Mouse (Mus musculus) yolk sac, embryonic 10.5 days (tissue): ENCODE measurements around the gene Mchr1.

Experiments used
- DNase-seq: peaks from one replicate; pipeline ENCODE4 v3.0.0-alpha.2; 2017; ENCODE audit warnings: low spot score

The Mchr1 gene

DNA sequence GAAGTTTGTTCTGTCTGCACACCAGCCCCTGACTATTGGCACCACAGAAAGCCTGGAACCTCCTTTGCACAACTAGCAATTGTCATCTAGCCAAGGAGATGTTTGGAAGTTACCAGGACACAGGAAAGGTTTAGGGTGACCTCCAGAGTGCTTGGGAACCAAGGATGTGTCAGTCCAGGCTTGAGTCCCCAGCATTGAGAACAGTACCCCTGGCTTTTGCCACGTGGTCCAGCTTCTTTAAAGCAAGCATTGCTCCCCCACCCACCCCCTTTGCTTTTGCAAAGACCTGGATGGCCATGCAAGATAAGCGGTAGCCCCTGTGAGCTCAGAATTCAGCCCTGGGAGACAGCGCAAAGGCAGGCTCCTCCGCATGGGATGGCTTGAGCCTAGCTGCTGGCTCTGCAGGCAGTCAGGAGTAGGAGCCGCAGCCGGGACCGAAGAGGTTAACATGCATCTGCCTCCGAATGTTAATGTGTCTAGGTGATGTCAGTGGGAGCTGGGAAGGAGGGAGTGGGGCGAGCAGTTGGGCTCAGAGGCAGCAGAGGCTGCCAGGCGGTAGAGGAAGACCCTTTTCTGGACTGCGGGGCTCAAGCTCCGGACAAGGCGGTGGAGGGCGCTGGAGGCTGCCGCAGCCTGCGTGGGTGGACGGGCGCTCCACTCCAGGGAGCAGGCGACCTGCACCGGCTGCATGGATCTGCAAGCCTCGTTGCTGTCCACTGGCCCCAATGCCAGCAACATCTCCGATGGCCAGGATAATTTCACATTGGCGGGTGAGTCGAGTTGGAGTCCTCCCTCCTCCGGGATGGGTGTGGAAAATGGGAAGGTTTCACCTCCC lies at the start of gene Mchr1:
TSS of gene Mchr1 (plus strand) at position 414 of the 835 bp plus-strand sequence.
- peak; percentile 48 for DNase-seq

DNA sequence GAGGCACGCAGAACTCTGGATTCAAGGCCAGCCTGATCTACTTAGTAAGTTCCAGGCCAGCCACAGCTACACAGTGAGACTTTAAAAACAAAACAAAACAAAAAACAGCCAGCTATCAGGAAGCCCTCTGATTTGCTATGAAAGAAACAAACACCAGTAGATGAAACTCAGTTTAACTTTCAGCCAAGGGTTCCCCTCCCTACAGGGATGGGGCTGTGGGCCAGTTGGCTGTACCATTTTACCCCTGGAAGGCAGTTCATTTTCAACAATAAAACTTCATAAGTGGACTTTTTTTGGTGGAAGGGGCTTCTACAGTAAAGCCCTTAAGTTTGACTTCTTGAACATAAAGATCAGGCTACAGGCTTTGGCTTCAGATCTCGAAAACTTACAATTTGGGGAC lies 46.2 kb upstream of the Mchr1 start:
- DNase-seq: no peak

DNA sequence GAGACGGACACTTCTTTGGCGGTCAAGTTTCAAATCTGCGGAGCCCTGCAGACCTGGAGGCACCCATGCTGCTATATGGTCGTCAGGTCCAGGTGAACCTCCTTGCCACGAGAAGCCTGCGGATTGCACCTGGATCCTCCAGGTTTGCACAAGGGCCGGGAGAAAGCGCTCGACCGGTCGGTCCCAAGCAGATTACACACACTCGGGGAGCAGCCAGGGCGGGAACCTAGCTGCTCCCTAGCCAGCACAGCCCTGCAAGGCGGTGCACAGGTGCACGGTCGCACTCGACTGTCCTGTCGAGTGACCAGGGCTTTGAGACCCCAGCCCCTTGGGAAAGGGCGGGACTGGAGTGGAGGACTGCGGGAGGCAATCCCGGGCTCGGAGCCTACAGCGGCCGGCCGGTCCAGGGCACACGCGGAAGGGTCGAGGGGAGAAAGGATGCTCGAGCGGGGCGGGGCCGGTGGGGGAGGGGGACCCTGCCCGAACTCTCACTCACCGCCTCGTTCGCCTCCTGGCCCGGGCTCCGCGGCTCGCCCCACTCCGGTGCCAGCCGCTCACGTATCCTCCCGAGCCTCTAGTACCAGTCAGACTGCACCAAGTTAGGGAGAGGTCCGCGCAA lies 45.2 kb upstream of the Mchr1 start:
- no peak for DNase-seq

DNA sequence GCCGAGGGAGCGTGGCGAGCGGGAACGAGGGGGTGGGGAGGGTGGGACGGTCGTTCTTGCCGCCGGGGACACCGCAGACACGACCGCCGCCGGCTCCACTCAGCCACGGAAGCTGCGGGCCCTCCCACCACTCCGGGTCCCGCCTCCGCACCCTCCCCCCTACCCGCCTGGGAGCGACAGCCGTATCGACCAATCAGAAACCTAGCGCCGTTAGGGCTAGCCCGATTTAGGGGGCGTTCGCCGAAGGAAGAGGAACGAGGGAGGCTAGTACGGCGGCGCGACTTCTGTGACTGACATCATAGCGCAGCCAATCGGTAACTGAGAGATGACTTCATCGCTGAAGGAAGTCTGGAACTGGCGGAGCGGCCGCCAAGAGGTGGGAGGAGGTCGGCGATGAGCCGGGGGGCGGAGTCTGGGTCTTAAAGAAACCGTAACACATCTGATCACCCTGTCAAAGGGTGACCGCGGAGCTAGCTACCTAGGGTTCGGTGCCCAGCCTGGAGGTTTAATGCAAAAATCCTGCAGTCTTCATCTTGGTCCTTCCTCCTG lies 44.6 kb upstream of the Mchr1 start, which contains the start of gene Mrtfa:
TSS of gene Mrtfa (minus strand) at position 128 of the 549 bp plus-strand sequence.
- peak; percentile 99 for DNase-seq

DNA sequence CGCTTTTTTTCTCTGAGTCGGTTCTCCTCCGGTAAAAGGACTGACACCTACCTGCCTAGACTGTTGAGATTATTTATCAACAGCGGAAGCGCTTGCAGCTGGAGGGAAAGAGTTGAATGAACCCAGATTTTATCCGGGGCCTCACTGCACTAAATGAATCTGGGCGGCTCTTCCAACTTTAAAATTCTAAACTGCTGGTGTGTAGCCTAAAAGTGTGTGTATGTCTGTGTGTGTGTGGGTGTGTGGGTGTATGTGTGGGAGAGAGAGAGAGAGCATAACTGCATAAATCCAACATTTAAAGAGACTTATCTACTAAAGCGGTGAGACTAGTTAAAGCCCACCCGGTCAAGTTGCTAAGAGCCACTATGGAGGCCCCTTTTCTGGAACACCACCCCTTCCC lies 44.0 kb upstream of the Mchr1 start:
- DNase-seq: no peak

DNA sequence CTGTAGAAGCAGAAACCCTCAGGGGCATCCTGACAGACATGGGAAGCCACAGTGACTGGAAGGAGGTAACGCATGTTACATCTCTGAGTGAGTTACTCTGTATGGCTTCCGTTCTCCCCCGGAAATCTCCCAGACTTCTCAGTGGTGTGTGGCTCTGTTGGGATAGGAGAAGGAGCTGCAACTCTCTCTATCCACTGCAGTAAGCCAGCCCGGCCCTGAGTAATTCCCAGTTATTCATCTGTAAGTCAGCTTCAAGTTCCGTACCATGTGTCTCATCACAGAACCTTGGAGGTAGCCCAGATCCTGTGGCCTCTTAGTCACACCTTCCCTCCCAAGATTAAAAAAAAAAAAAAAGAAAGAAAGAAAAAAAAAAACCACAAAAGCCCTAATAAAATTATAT lies 43.0 kb upstream of the Mchr1 start:
- no peak for DNase-seq

DNA sequence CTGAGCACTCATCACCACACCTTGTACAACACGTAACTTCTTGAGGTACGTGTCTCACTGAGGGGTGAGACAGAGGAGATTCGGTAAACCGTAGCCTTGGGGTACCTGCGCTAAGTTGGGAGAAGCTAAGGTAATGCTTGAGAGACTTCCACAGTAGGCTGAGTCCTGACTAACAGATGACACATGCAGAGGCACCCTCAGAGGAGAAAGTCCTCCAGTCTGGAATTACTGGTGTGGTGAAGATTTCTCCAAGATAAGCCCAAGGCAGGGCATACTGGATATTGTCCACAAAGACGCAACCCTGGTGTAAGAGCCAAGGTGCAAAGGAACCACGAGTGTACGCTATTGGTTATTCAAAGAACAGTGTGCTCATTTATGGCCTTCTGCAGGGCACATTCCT lies 42.4 kb upstream of the Mchr1 start:
- no peak for DNase-seq

DNA sequence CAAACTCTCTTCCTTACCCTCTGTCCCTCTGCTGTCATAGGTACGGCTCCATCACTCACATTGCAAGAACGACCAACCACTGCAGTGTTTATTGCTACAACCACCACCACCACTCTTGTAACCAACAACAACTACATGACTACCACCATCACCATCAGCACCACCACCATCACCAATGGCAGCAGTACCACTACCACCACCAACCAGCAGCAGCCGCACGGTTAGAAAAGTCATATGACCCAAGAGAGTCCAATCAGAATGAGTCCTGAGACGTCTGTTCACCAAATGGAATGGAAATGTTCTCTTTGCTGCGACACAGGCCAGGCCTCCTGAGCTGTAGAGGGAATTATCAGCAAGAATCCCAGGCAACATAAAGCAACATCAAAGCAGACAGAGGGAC lies 40.5 kb upstream of the Mchr1 start:
- DNase-seq: no peak

DNA sequence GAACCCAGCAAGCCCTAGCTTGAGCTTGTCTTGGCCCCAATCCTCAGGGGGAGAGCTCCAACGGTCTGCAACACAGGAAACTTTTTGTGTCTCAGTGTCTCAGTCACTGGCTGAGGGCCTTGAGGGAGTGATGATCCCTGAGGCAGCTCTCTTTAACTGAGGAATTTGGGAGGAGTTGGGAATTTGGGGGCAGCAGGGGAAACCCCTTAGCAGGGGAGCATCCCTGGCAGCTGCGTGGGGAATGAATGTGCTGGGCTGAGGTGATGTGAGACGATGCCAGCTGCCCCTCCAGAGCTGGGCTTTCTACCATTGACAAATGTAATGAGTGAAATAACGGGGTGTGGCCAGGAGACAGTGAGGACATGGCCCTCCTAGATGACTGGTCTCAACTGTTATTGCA lies 39.9 kb upstream of the Mchr1 start:
- no peak for DNase-seq

DNA sequence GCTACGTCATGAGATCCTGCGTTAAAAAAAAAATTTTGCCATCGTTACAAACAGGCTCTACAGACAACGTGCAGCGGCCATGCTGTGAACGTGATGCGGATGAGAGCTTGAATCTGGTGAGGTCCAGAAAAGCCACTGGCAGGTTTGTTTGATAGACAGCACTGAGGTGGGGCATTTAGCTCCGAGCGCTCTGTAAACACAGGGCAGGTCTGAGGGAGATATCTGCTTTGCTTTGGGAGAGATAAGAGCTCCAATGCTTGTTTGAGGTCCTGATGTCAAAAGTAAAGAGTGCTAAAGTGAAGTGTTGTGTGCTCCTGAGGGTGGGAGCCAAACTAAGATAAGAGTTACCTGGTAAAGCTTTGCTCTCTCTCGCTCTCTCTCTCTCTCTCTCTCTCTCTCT lies 38.1 kb upstream of the Mchr1 start:
- DNase-seq: peak; percentile 55

DNA sequence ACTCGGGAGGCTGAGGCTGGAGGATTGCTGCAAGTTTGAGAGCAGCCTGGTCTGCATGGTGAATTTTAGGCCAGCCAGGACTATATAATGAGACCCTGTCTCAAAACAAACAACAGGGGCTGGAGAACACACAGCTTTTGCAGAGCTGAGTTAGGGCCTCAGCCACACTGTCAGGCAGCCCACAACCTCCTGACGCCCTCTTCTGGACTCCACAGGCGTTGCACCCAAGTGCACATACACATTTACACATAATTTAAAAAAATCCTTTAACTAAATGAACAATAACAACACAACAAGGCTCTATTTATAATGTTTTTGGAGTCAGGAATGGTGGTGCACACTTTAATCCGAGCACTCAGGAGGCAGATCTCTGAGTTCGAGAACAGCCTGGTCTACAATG lies 36.9 kb upstream of the Mchr1 start:
- no peak for DNase-seq

DNA sequence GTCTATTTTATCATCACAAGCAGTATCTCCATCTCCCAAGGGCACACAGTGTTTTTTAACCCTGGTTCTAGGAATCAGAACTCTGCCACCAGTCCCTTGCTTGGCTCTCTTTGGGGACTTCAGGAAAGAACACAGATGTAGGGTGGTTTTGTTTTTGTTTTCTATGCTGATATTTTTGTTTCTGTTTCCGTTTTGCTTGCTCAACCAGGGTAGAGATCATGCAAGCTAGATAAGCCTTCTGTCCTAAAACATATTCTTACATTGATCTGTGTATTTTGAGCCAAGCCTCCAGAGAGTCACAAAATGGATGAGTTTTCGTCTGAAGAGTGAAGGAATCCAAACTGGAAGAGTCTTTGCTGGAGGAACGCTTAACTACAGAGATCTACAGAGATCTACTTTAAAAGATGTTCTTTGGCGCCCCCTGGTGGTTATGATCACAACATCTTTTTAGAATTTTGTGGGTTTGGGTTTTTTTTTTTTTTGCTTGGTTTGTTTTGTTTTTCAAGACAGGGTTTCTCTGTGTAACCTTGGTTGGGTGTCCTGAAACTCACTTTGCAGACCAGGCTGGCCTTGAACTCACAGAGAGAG lies 35.8 kb upstream of the Mchr1 start:
- peak; percentile 39 for DNase-seq

DNA sequence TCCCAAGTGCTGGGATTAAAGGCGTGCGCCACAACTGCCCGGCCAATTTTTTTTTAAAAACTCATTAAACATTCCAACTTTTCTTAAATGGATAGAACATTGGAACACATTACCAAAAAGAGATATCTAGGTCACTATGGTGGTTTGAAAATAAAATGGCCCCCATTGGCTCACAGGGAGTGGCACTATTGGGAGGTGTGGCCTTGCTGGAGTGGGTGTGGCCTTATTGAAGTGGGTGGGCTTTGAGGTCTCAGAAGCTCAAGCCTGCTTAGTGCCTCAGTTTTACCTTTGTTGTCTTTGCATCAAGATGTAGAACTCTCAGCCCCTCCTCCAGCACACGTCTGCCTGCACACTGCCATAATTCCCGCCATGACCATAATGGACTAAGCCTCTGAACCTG lies 32.8 kb upstream of the Mchr1 start:
- DNase-seq: no peak

DNA sequence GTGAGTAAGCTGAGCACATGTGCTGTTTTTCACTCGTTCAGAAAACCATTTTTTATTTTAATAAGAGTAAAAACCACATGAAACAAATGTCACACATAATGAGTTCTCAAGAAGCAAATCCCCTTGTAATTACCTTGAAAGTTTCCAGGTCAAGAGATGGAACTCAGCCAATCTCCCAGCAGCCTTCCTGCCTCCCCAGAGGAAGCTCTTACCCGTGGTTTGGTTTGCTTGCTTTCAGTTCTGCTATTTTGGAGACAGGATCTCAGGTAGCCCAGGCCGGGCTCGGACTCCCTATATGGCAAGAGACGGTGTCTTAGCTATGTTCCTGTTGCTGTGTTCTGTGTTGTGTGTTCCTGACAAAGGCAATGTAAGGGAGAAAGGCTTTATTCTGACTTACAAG lies 24.8 kb upstream of the Mchr1 start:
- DNase-seq: no peak

DNA sequence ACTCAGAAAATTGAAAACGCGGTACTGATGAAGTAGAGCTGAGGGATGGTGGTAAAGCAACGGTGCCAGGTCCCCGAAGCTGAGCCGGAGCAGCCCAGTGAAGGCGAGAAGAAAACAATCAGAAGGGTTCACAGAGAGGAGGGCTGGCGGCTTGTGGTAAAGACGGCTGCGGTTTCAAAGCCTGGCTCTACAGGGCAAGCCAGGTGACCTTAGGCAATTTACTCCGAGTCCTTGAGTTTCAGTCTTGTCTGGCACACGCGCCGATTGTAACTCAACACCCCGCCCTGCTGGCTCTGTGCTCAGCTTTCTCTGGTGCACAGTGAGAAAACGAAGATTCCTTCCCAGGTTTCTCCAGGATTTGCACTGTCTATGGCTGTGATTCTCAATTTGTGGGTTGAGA lies 22.3 kb upstream of the Mchr1 start:
- DNase-seq: no peak

DNA sequence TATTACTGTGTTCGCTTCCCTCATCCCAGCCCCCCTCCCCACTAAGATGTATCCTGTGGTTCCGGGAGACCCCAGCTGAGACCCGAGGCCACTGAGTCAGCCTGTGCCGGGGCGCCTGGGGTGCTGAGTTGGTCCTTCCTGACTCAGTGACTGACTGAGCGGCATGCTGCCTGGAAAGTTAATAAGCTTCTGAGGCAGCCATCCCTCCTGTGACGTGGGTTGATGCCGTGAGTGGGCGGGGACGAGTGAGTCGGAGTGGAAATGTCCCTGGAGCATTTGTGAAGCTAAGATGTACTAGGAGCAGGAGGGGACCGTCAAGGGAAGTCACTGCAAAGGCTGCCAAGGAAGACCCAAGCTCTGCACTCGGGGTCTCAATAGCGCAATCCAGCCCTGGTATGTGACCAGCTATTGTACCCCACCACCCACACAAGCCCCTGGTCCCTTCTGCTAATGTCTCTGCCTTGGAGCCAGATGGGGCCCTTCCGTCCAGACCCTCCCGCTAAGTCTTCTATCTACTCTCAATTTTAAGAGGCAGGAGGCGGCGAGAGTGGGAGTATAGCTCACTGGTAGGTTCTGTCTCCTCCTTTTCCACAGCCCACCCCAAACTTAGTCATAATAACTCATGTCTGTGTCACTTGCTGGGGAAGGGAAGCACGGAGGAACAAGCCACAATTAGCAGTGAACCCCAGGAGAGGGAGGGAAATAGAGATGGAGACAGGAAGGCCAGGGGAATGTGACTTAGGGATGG lies 18.2 kb upstream of the Mchr1 start:
- DNase-seq: no peak

DNA sequence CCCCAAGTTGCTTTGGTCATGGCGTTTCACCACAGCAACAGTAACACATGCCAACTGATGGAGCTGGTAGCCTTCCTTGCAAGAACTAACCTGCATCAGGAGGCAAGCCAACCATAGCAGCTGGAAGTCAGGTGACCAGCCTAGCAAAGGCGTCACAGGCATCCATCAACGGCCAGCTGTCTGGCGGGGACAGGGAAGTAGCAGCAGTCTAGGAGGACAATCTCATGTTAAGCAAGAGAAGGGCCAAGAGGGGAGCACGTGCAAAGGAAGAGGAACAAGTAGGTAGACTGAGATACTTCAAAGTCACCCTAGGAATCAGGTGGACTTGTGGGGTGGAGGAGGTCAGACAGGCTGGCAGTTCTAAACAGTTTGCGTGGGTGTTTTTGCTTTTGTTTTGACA lies 16.2 kb upstream of the Mchr1 start:
- DNase-seq: no peak

DNA sequence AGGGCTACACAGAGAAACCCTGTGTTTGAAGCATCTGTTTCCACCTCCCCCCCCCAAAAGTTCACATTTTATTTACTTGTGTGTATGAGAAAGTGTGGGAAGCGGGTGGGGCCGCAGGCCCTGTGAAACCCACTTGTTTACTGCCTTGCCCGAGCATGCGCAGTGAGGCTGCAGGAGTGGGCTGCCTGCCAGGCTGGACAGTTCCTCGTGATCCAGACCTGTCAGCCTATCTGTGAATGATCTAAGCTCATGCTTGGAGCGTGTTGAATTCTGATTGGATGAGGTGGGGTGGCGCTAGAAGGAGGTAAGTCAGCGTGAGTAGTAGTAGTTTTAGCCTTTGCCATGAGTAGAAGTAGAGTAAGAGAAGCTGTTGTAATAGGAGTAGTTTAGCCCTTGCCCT lies 15.2 kb upstream of the Mchr1 start:
- DNase-seq: peak; percentile 20

DNA sequence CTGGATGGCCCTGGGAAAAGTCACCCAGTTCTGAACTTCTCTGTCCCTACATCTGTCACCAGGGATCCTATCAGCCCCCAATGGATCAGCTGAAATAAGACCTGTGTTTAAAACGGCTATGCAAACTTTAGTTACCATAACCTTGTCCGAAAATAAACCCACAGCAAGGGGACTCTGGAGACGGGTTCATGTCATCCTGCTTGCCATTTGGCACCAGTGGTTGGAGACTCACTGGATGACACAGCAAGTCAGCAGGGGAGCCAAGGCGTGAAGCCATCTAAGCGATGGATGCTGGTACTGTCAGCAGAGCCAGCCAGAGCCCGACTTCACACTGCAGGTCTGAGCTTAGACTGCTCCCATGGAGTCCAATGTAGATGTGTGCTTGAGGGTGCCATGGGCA lies 13.9 kb upstream of the Mchr1 start:
- no peak for DNase-seq

DNA sequence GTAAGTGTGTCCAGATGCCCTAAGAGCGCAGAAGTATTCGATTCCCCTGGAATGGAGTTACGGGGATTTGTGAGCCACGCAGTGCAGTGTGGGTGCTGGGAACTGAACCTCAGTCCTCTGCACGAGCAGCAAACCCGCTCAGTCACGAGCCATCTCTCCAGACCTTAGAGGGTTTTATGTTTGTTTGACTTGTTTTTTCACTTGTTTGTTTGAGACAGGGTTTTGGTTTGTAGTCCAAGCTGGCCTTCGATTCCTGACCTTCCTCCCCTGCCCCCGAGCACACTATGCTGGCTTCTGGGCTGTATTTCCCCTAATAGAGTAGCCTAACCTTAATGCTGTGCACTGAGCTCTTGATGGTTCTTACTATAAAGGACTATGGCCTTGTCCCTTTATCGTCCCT lies 10.3 kb upstream of the Mchr1 start:
- DNase-seq: no peak

DNA sequence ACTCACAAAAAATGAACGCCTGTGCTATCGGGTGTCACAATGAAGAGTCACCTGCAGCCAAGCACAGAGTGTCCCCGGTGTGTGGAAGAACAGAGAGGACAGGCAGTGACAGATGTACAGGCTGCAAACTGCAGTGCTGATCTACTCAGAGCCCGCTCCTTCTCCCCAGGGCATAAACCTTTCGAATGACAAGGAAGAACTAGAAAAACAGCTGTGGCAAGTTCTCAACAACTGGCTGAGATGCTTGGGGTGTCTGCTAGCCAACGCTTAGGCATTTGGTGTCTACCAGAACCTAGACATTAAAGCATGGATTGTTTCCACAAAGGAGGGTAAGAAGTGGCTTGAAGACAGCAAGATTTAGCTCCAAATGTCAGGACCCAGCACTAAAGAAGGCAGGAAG lies 9.6 kb upstream of the Mchr1 start:
- DNase-seq: no peak

DNA sequence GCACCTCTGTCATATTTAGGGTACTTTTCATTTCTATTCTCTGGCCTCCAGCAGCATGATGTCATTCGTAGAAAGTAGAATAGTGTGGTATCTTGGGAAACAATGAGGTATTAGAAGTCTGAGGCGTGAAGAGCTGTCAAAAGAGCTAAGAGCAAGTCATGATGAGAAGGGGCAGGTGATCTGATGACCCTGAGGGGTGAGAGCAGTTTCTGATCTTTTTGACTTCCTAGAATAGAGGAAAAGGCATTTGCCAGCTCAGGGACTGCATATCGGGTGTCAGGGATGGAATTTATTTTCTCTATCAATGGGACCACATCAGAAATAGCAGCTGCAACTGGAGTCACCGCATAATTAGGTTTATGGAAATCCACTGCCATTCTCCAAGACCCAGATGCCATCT lies 8.5 kb upstream of the Mchr1 start:
- no peak for DNase-seq
